Mouse (Mus musculus) layer of hippocampus, adult 9-10 months (tissue): ENCODE measurements around the gene Gm49321.

Experiments used
- DNase-seq: peaks from one replicate; pipeline ENCODE4 v3.0.0; 2022; ENCODE audit warnings: low spot score

Gene Gm49321

GRCm38 (mm10) chr12:74014739-74015270, 77.4 kb downstream of the Gm49321 start:
- DNase-seq: no peak

- DNase-seq: no peak
Measured at GRCm38 (mm10) chr12:74015491-74015890, 78.0 kb downstream of the Gm49321 start.
